Mouse (Mus musculus) forelimb bud, embryonic 11.5 days (tissue): ENCODE data around the gene Abcb9.

ENCODE experiments used
- DNase-seq: peaks from one replicate; pipeline ENCODE4 v3.0.0-alpha.2; 2012; ENCODE audit warnings: low read depth, low spot score

Gene Abcb9

DNA sequence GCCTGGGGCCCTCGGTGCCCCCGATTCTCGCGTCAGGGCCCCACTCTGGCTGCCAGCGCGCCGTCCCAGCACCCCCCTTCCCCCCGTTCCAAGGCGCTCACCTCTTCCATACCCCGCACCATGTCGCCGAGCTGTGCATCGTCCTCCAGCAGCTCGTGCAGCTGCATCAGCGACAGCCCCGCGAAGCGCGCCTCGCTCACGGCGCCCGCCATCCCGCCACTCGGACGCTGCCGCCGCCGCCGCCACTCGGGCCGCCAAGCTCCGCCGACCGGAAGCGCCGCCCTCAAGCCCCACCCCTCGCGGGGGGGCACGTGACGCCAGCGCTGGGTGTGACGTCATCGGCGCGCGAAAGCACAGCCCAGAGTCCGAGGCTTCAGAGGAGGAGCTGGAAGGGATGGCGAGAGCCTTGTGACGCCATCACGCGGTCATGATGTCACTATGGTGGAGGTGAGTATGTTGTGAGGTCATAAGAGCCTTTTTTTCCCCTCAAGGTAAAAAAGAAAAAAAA lies 63.5 kb downstream of the Abcb9 start, which contains the start of gene Vps37b:
Gene Vps37b, minus strand, starts transcription at position 270 of the 508 bp plus-strand sequence.
- peak; percentile 96 for DNase-seq

- DNase-seq: peak; percentile 48
These were observed 64.3 kb downstream of the Abcb9 start for GRCm38 (mm10) chr5:124031068-124031955.

DNA sequence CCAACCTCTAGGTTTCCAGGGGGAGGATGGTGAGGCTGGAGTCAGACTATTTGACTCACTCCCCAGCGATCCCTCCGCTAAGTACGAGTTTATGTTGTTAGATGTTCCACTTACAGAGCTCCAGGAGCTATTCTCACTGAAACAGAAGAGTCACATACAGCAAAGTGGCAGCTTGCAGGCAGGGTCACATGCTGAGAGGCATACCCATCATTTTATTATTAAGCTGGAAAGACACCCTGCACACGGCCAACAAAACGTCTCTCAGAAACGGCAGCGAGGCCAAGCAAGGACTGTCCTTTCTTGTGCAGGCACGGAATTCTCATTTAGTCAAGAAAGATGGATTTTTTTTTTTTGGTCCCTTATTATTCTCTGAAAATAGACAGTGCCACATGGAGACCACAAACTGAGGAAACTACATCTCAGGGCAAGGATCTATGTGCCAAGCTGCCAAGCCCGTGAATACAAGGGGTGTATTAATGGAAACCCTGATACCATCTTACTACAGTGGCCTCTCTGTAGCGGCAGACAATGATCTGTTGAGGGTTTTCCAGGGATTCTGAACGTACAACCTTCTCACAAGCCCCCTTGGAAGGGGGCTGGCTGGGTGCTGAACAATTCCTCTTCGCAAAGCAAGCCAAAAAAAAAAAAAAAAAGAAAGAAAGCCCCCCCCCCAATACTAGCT lies 65.1 kb downstream of the Abcb9 start:
- DNase-seq: no peak

DNA sequence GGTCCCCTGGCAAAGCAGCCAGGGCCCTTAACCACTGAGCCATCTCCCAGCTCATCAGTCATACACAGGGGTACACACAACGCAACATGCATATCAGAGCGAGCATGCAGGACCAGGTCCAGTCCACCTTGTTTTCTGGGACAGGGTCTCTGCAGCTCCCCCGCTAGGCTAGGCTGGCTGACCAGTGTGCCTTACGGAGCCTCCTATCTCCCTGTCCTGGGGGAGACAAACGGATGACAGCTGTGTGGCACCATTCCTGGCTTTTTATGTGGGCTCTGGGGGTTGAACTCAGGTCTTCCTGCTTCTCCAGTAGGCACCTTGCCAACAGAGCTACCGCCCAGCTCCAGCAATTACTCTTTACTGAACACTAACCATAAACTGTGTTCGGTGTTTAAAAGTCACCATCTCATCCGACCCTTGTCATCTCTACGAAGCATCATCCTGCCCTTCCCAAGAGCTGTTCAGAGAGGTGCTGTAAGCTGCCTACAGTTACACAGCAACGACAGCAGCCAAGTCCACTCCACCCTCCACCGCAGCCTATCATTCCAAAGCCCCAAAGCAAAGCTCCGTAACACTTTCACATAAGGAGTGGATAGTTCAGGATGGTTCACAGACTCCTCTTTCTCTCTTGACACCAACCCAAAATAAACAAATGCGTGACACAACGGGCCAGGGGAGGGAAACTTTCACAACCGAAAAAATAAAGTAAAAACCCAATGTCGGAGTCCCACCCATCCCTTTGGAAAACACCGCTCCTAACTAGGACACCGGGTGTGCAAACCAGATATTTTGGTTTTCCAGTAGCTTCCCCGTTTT lies 66.2 kb downstream of the Abcb9 start:
- no peak for DNase-seq

- DNase-seq: no peak
These were observed 66.9 kb downstream of the Abcb9 start for GRCm38 (mm10) chr5:124028680-124029079.

DNA sequence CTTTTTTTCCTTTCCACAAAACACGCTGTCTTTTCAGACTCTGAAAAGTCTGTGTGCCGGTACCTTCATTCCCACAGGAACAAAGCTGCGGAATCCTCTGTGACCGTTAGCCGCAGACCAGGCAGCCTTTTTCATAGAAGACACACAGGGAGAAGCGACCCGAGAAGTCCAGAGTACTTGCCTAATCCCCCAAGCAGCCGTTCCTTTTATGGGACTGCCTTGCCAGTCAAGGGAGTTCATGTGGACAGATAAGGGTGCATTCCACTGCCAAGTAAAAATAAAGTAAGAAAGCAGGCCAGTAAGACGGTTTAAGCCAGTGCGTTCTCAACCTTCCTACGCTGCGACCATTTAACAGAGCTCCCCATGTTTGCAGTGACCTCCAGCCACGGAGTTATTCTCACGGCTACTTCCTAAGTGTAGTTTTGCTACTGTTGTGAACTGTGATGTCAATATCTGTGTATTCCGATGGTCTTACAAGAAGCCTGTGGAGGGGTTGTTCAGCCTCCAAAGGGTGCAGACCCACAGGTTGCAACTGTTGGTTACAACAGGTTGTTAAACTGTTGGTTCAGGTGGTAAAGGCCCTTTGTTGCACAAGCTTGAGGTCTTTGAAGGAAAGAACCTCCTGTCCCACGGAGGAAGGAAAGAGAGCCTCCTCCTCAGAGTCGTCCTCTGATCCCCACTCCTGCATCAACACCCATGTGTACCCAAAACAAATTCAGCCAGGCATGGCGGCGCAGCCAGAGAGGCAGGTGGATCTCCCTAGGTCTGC lies 67.7 kb downstream of the Abcb9 start:
- DNase-seq: no peak

GRCm38 (mm10) chr5:124026568-124026967 lies 69.0 kb downstream of the Abcb9 start:
- no peak for DNase-seq

- no peak for DNase-seq
These were observed 69.8 kb downstream of the Abcb9 start for GRCm38 (mm10) chr5:124025587-124026441.

DNA sequence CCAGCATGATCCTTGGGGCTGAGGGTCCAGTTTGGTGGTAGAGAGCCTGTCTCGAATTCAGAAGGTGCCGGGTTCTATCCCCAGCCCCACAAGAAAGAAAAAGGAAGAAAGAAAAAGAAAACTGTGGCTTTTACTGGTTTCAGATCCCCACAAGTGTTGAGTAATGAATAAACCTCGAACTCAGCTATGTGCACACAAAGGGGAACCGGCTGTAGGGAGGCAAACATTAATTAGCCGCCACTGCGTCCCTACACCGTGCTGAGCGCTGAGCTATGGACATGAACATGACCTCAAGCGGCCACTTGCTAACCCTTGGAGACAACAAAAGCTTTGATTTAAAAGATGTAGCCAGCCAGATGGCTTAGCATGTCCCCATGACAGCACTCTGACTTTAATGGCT lies 70.5 kb downstream of the Abcb9 start:
- DNase-seq: no peak

DNA sequence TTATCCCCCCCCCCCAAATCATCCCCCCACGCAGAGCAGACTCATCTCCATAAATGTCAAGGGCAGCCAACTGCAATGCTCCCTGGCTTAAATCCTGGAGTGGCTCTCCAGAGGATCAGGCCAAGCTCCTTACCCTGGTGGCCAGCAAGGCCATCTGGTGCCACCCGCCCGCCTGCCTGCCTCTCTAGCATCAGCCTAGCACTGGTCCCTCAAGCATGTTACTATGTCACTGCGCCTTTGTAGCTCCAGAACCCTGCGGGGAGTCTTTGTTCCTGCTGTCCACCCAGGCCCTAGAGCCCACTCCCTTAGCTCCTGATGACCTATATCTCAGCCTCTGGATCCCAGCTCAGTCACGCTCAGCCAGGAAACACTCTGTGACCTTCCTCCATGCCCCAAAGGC lies 70.9 kb downstream of the Abcb9 start:
- no peak for DNase-seq

DNA sequence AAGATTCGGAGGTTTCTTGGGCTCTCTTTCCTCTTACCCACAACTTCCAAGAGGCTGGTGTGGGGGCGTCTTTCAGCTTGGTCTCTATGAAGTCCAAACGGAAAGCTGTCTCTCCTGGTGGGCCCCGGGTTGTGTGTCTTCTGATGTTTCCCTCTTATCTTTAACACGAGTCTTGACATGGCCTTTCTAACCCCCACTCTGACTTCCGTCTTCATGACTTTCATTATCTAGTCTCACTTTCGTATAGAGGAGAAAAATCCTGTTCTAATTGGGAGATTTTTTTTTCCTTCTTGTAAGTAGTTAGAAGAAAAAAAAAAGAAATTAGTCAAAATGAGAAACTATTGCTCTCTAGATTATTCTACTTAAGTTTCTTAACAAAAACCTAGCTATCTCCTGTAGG lies 73.2 kb downstream of the Abcb9 start:
- no peak for DNase-seq

GRCm38 (mm10) chr5:124021701-124022100 lies 73.9 kb downstream of the Abcb9 start:
- DNase-seq: no peak

DNA sequence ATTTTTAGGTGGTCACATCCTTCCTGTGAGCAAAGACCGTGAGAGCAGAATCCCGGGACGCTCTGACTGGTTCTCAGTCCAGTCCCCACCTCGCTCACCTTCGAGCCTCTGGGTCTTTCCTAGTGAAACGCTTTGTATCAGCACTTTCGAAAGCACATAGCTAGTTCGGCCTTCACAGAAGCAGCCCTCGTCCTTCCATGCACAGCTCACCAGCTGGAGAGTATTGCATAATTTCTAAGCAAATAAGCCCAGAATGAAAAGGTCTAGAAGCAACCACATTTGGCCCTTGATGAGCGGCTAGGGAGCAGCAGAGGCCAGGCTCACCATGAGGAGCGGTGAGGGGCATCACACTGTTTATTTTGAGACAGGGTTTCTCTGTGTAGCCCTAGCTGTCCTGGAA lies 74.5 kb downstream of the Abcb9 start:
- no peak for DNase-seq

DNA sequence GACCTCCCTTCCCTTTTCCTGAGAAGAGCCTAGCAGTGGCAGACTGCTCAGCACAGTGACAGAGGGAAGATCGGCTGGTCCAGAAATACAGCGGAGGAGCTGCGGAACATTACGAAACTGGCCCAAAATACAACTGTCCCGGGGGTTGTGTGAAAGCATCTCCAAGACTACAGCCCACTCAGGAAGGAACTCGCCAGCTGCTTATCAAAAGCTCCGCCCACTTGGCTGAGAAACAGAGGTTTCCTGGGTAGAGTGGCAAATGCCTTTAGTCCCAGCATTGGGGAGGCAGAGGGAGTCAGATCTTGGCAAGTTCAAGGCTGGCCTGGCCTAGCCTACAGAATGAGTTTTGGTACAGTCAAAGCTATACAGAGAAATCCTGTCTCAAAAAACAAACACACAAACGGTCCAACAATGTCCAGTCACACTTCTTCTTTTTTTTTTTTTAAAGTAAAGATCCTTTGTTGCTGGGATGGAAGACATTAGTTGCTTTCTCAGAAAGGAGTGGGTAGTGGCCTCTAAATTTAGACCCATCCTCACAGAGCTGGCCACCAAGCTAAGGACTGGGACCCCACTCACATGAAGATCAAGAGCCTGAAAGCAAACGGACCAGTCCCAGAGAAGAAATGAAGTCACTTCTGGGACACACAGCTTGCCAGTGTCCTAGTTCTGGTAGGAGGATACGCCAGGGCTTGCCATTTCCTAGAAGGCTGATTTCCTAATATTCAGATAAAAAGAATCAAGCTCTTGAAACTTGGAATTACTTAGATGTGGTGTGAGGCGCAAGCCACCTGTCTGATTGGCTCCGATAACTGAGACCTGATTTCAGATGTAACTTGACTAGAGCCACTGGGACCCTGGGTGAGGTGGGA lies 76.0 kb downstream of the Abcb9 start:
- DNase-seq: no peak

DNA sequence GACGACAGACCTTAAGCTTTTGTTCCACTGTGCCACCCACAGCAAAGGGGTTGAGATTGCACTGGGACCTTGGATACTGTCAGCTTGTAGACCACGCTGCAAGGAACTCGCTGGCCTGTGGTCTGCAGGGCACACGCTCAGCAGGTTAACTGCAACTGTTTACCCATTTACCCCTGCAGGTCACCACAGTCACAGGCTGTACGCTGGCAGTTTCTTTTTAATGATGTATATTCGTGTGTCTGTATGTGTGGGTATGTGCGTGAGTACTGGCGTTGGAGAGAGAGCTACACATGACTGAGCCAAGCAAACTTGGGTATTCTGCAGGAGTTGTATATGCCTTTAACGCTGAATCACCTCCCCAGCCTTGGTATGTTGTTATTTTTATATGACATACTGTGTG lies 76.9 kb downstream of the Abcb9 start:
- DNase-seq: no peak

- no peak for DNase-seq
These were observed 77.7 kb downstream of the Abcb9 start for GRCm38 (mm10) chr5:124017941-124018340.

GRCm38 (mm10) chr5:124016291-124016821 lies 79.2 kb downstream of the Abcb9 start:
- DNase-seq: no peak

- no peak for DNase-seq
These were observed 79.9 kb downstream of the Abcb9 start for GRCm38 (mm10) chr5:124015727-124016126.

DNA sequence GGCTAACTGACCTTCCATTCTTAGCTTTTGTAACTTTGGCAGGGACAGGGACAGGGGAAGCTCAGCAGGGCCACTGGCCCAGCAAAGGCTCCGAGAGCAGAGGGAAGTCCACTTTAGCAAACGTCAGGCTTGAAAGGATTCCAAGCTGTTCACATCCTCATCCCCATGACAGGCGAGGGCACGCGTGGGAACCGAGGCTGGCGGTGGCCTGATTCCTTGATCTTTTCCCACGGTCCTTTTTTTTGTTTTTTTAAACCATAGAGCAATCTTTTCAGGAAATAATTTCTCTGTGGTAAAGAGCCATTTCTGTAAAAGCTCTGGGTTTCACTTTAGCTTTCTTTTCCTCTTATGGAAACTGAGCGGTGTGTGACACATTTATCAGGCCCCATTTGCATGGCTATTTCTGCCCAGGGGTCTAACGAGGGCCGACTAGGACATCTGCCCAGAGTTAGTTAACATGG lies 80.8 kb downstream of the Abcb9 start:
- no peak for DNase-seq
